Mouse (Mus musculus): Measurements from ENCODE around the gene Fga. TPM values are rescaled to one million over a fixed set of nuclear protein-coding genes. Genes with fewer than 3 reads are reported as not detected.

Gene Fga
- polyA plus RNA-seq, 1 experiment from 2014 or later: not detected

GRCm38 (mm10) chr3:83007557-83007956 lies 18.3 kb upstream of the Fga start, which contains the start of gene Fgg:
Gene Fgg, plus strand, starts transcription at chr3:83007724.
- Histone ChIP-seq H3K4me3 (no peak within 1 kb of the TSS), H3K27ac (no peak within 1 kb of the TSS), H3K9me3 (no peaks in the 10 kb centered on the region), H3K4me1 (no peaks in the 10 kb centered on the region), H3K27me3 (ENCODE audit: poor library complexity, severe bottlenecking) (no peaks in the 10 kb centered on the region), H3K36me3 (replicated peaks) (no peaks in the 10 kb centered on the region)
- no peak for DNase-seq (ENCODE audit: extremely low spot score, low spot score)
- WGBS: 55% methylated on average over 7 of the region's 7 CpGs

- H3K27ac ChIP-seq: no peak overlapping the region
- H3K4me3 ChIP-seq: no peak overlapping the region
- H3K36me3 ChIP-seq (replicated peaks): no peaks in the 10 kb centered on the region
- 86% methylated on average over 11 of the region's 11 CpGs for WGBS
- no peaks in the 10 kb centered on the region for H3K9me3 ChIP-seq
- no peak for DNase-seq (ENCODE audit: extremely low spot score, low spot score)
- no peaks in the 10 kb centered on the region for H3K4me1 ChIP-seq
- H3K27me3 ChIP-seq (ENCODE audit: poor library complexity, severe bottlenecking): no peaks in the 10 kb centered on the region
Measured at GRCm38 (mm10) chr3:83010291-83010690, 15.6 kb upstream of the Fga start.

GRCm38 (mm10) chr3:83011136-83011535 lies 14.7 kb upstream of the Fga start:
- Histone ChIP-seq H3K4me1 (no peaks in the 10 kb centered on the region), H3K36me3 (replicated peaks) (no peaks in the 10 kb centered on the region), H3K27me3 (ENCODE audit: poor library complexity, severe bottlenecking) (no peaks in the 10 kb centered on the region), H3K9me3 (no peaks in the 10 kb centered on the region), H3K4me3 (no peak overlapping the region), H3K27ac (no peak overlapping the region)
- DNase-seq (ENCODE audit: extremely low spot score, low spot score): no peak
- 94% methylated on average over 4 of the region's 4 CpGs for WGBS

GRCm38 (mm10) chr3:83011565-83011964 lies 14.3 kb upstream of the Fga start:
- no peak for DNase-seq (ENCODE audit: extremely low spot score, low spot score)
- Histone ChIP-seq H3K27me3 (ENCODE audit: poor library complexity, severe bottlenecking) (no peaks in the 10 kb centered on the region), H3K4me3 (no peak overlapping the region), H3K36me3 (replicated peaks) (no peaks in the 10 kb centered on the region), H3K4me1 (no peaks in the 10 kb centered on the region), H3K9me3 (no peaks in the 10 kb centered on the region), H3K27ac (no peak overlapping the region)
- 81% methylated on average over 4 of the region's 4 CpGs for WGBS

- no peak for DNase-seq (ENCODE audit: extremely low spot score, low spot score)
- no peaks in the 10 kb centered on the region for H3K27me3 ChIP-seq (ENCODE audit: poor library complexity, severe bottlenecking)
- H3K9me3 ChIP-seq: no peaks in the 10 kb centered on the region
- no peaks in the 10 kb centered on the region for H3K4me1 ChIP-seq
- H3K4me3 ChIP-seq: no peak overlapping the region
- no peaks in the 10 kb centered on the region for H3K36me3 ChIP-seq (replicated peaks)
- H3K27ac ChIP-seq: no peak overlapping the region
- WGBS: 90% methylated on average over 19 of the region's 19 CpGs
Measured at GRCm38 (mm10) chr3:83012636-83013035, 13.2 kb upstream of the Fga start.

GRCm38 (mm10) chr3:83013951-83014350 lies 11.9 kb upstream of the Fga start:
- DNase-seq (ENCODE audit: extremely low spot score, low spot score): no peak
- 89% methylated on average over 10 of the region's 10 CpGs for whole genome bisulfite sequencing
- Histone ChIP-seq H3K36me3 (replicated peaks) (no peaks in the 10 kb centered on the region), H3K4me1 (no peaks in the 10 kb centered on the region), H3K27me3 (ENCODE audit: poor library complexity, severe bottlenecking) (no peaks in the 10 kb centered on the region), H3K27ac (no peak overlapping the region), H3K9me3 (no peaks in the 10 kb centered on the region), H3K4me3 (no peak overlapping the region)

- H3K27me3 ChIP-seq (ENCODE audit: poor library complexity, severe bottlenecking): no peaks in the 10 kb centered on the region
- H3K4me1 ChIP-seq: no peaks in the 10 kb centered on the region
- no peak for DNase-seq (ENCODE audit: extremely low spot score, low spot score)
- no peak overlapping the region for H3K4me3 ChIP-seq
- 92% methylated on average over 1 of the region's 1 CpGs for WGBS
- H3K36me3 ChIP-seq (replicated peaks): no peaks in the 10 kb centered on the region
- H3K27ac ChIP-seq: no peak overlapping the region
- H3K9me3 ChIP-seq: no peaks in the 10 kb centered on the region
Measured at GRCm38 (mm10) chr3:83016236-83016635, 9.6 kb upstream of the Fga start.

- Histone ChIP-seq H3K36me3 (replicated peaks) (no peaks in the 10 kb centered on the region), H3K4me3 (no peak overlapping the region), H3K4me1 (no peaks in the 10 kb centered on the region), H3K27me3 (ENCODE audit: poor library complexity, severe bottlenecking) (no peaks in the 10 kb centered on the region), H3K27ac (no peak overlapping the region), H3K9me3 (no peaks in the 10 kb centered on the region)
- WGBS: 75% methylated on average over 2 of the region's 2 CpGs
- no peak for DNase-seq (ENCODE audit: extremely low spot score, low spot score)
Measured at GRCm38 (mm10) chr3:83020387-83020786, 5.5 kb upstream of the Fga start.

- no peak for DNase-seq (ENCODE audit: extremely low spot score, low spot score)
- H3K27ac ChIP-seq: no peak overlapping the region
- no peaks in the 10 kb centered on the region for H3K4me1 ChIP-seq
- no peaks in the 10 kb centered on the region for H3K36me3 ChIP-seq (replicated peaks)
- H3K27me3 ChIP-seq (ENCODE audit: poor library complexity, severe bottlenecking): no peaks in the 10 kb centered on the region
- H3K9me3 ChIP-seq: no peaks in the 10 kb centered on the region
- no peak overlapping the region for H3K4me3 ChIP-seq
- WGBS: 94% methylated on average over 5 of the region's 5 CpGs
Measured at GRCm38 (mm10) chr3:83021176-83021575, 4.7 kb upstream of the Fga start.

- H3K27me3 ChIP-seq (ENCODE audit: poor library complexity, severe bottlenecking): no peaks in the 10 kb centered on the region
- no peak overlapping the region for H3K27ac ChIP-seq
- no peak for DNase-seq (ENCODE audit: extremely low spot score, low spot score)
- no peak overlapping the region for H3K4me3 ChIP-seq
- H3K4me1 ChIP-seq: peaks cover 4% of the 10 kb centered on the region; the same call in 1 of the 2 replicates
- no peaks in the 10 kb centered on the region for H3K9me3 ChIP-seq
- H3K36me3 ChIP-seq (replicated peaks): no peaks in the 10 kb centered on the region
- 76% methylated on average over 6 of the region's 6 CpGs for WGBS
Measured at GRCm38 (mm10) chr3:83025036-83025435, 840 bp upstream of the Fga start.

- no peak overlapping the region for H3K27ac ChIP-seq
- H3K36me3 ChIP-seq (replicated peaks): no peaks in the 10 kb centered on the region
- H3K27me3 ChIP-seq (ENCODE audit: poor library complexity, severe bottlenecking): no peaks in the 10 kb centered on the region
- H3K9me3 ChIP-seq: no peaks in the 10 kb centered on the region
- DNase-seq (ENCODE audit: extremely low spot score, low spot score): no peak
- H3K4me3 ChIP-seq: no peak overlapping the region
- peaks cover 4% of the 10 kb centered on the region; the same call in 1 of the 2 replicates for H3K4me1 ChIP-seq
- 91% methylated on average over 9 of the region's 9 CpGs for WGBS
Measured at GRCm38 (mm10) chr3:83027546-83028251, 1.8 kb downstream of the Fga start.

- Histone ChIP-seq H3K36me3 (replicated peaks) (no peaks in the 10 kb centered on the region), H3K27me3 (ENCODE audit: poor library complexity, severe bottlenecking) (no peaks in the 10 kb centered on the region), H3K9me3 (no peaks in the 10 kb centered on the region), H3K27ac (no peak overlapping the region), H3K4me1 (peaks cover 10% of the 10 kb centered on the region), H3K4me3 (no peak overlapping the region)
- WGBS: 88% methylated on average over 4 of the region's 4 CpGs
- no peak for DNase-seq (ENCODE audit: extremely low spot score, low spot score)
Measured at GRCm38 (mm10) chr3:83030331-83030730, 4.5 kb downstream of the Fga start.

GRCm38 (mm10) chr3:83032746-83033308 lies 7.0 kb downstream of the Fga start:
- H3K36me3 ChIP-seq (replicated peaks): no peaks in the 10 kb centered on the region
- H3K4me1 ChIP-seq: peaks cover 6% of the 10 kb centered on the region
- 47% methylated on average over 13 of the region's 13 CpGs for WGBS
- H3K27ac ChIP-seq: no peak overlapping the region
- no peaks in the 10 kb centered on the region for H3K27me3 ChIP-seq (ENCODE audit: poor library complexity, severe bottlenecking)
- H3K4me3 ChIP-seq: peak overlapping the region; percentile 30
- H3K9me3 ChIP-seq: no peaks in the 10 kb centered on the region
- peak; percentile 15 for DNase-seq (ENCODE audit: extremely low spot score, low spot score)
